Mouse (Mus musculus): Measurements from ENCODE around the gene Cln6. TPM values are rescaled to one million over a fixed set of nuclear protein-coding genes. Genes with fewer than 3 reads are reported as not detected.

The Cln6 gene
- total and polyA plus RNA-seq, 3 experiments = 29.4 to 52.1 TPM; not detected in 1

DNA sequence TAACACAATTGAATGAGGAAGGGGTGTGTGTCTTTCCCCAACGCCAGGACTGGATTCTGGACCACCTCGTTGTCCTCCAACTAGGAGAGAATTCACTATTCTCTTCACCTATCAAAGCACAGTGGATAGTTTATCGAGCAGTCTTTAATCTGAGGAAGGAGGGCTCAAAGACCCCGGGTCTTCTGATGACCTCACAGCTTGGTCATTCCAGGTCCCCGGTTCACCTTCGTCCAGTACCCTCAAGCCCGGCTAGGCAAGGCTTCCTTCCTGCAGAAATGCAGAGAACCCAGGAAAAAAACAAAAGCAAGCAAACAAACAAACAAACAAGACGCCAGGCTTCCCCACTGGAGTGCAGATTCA lies 459 bp upstream of the Cln6 start:
- no peaks in the 10 kb centered on the region for H3K27me3 ChIP-seq (ENCODE audit: control insufficient read depth in 1 of 2, insufficient read depth in 2 of 2, low read length in 2 of 2)
- no peaks in the 10 kb centered on the region for H3K9me3 ChIP-seq (replicated peaks; ENCODE audit: insufficient read depth, low read length)
- peaks cover 0 to 8% of the 10 kb centered on the region in 2 experiments; a peak in 2 of 4 replicates for H3K36me3 ChIP-seq (ENCODE audit: control insufficient read depth in 1 of 2, insufficient read depth in 2 of 2, low read length in 2 of 2)
- no peak overlapping the region for H3K27ac ChIP-seq (ENCODE audit: control insufficient read depth, low read depth, low read length)
- peaks cover 3 to 22% of the 10 kb centered on the region in 2 experiments for H3K4me1 ChIP-seq (ENCODE audit: control insufficient read depth in 1 of 2, insufficient read depth in 2 of 2, low read length in 2 of 2)
- DNase-seq (ENCODE audit: low read depth, low spot score) = no peak
- H3K4me3 ChIP-seq (ENCODE audit: control insufficient read depth in 1 of 2, insufficient read depth in 1 of 2, low read depth in 2 of 2, low read length in 2 of 2) = peak overlapping the region; percentile 52 to 63
- H3K79me2 ChIP-seq (ENCODE audit: control insufficient read depth, insufficient read depth, low read length, poor library complexity) = peaks cover 9% of the 10 kb centered on the region
- TF ChIP-seq ZKSCAN1 (IDR thresholded peaks at IDR 0.05; ENCODE audit: low read depth, low read length) (no peak), MEF2A (IDR thresholded peaks at IDR 0.05; ENCODE audit: extremely low read depth, insufficient replicate concordance, low read depth, low read length, poor library complexity, severe bottlenecking) (no peak), ETS1 (IDR thresholded peaks at IDR 0.05; ENCODE audit: low read depth, low read length) (no peak), ZC3H11A (IDR thresholded peaks at IDR 0.05; ENCODE audit: low read depth, low read length) (no peak), GABPA (IDR thresholded peaks at IDR 0.05; ENCODE audit: low read depth, low read length) (no peak), NELFE (IDR thresholded peaks at IDR 0.05; ENCODE audit: low read depth, low read length) (no peak), ZMIZ1 (IDR thresholded peaks at IDR 0.05; ENCODE audit: low read depth, low read length) (no peak; the same call in 1 of the 2 replicates), ZNF384 (IDR thresholded peaks at IDR 0.05; ENCODE audit: low read depth, low read length) (no peak), EP300 (IDR thresholded peaks at IDR 0.05; ENCODE audit: low read depth in 1 of 2, low read length in 2 of 2) (no peak), TBP (IDR thresholded peaks at IDR 0.05; ENCODE audit: low read depth, low read length) (no peak), TCF12 (IDR thresholded peaks at IDR 0.05; ENCODE audit: low read depth, low read length) (no peak), TAL1 (IDR thresholded peaks at IDR 0.05; ENCODE audit: low read length) (no peak), MYB (IDR thresholded peaks at IDR 0.05; ENCODE audit: low read depth, low read length) (no peak), CHD1 (IDR thresholded peaks at IDR 0.05; ENCODE audit: low read depth, low read length) (no peak)
- H3K9ac ChIP-seq (ENCODE audit: control insufficient read depth, low read depth, low read length, poor library complexity, severe bottlenecking) = peak overlapping the region; percentile 71

DNA sequence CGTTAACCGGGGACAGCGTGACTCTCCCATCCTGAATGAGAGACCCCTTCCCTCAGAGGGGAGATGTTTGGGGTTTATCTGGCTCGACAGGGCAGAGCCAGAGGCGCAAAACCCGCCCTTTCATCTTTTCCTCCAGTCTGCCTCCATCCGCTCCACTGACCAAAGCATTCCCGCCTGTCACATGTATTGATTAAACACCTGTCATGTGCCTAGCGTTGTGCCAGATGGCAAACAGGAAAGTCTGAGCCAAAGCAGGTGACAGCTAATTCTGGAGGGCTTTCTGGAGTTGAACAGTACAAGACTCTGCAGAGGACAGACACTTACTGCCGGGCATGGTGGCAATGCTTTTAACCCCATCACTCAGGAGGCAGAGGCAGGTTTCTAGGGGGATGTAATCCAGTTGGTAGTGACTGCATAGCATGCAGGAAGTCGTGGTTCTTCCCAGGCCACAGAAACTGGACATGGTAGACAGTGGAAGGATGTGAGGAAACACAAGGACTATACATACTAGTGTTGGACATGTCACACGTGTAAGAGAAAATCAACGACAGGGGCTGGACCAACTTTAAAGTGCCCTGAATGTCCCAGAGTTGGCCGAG lies 686 bp downstream of the Cln6 start:
- Histone ChIP-seq H3K27ac (ENCODE audit: control insufficient read depth, low read depth, low read length) (peak overlapping the region; percentile 66), H3K4me3 (ENCODE audit: control insufficient read depth in 1 of 2, insufficient read depth in 1 of 2, low read depth in 2 of 2, low read length in 2 of 2) (peak overlapping the region; percentile 69 to 71), H3K9ac (ENCODE audit: control insufficient read depth, low read depth, low read length, poor library complexity, severe bottlenecking) (peak overlapping the region; percentile 97), H3K79me2 (ENCODE audit: control insufficient read depth, insufficient read depth, low read length, poor library complexity) (peaks cover 9% of the 10 kb centered on the region), H3K9me3 (replicated peaks; ENCODE audit: insufficient read depth, low read length) (no peaks in the 10 kb centered on the region), H3K27me3 (ENCODE audit: control insufficient read depth in 1 of 2, insufficient read depth in 2 of 2, low read length in 2 of 2) (no peaks in the 10 kb centered on the region), H3K4me1 (ENCODE audit: control insufficient read depth in 1 of 2, insufficient read depth in 2 of 2, low read length in 2 of 2) (peaks cover 3 to 22% of the 10 kb centered on the region in 2 experiments), H3K36me3 (ENCODE audit: control insufficient read depth in 1 of 2, insufficient read depth in 2 of 2, low read length in 2 of 2) (peaks cover 0 to 8% of the 10 kb centered on the region in 2 experiments; a peak in 2 of 4 replicates)
- TF ChIP-seq MXI1 (IDR thresholded peaks at IDR 0.05; ENCODE audit: low read depth, low read length) (peak; percentile 65), MAX (IDR thresholded peaks at IDR 0.05; ENCODE audit: low read length) (peak; percentile 9; the same call in 1 of the 2 replicates), KAT2A (conservative IDR thresholded peaks at IDR 0.05; ENCODE audit: low read depth, low read length) (no peak), MYC (IDR thresholded peaks at IDR 0.05; ENCODE audit: low read depth, low read length) (peak; percentile 35; the same call in 1 of the 2 replicates), USF1 (IDR thresholded peaks at IDR 0.05; ENCODE audit: low read depth, low read length) (0 out of 2 replicates have a peak, but pooled peaks have one; percentile 6)
- peak; percentile 46 for DNase-seq (ENCODE audit: low read depth, low spot score)

Data from MEL (cell line).